Mouse (Mus musculus) forebrain, embryonic 13.5 days (tissue): Measurements from ENCODE around the gene Kmt5a. TPM values are rescaled to one million over a fixed set of nuclear protein-coding genes. Genes with fewer than 3 reads are reported as not detected.
A peak's percentile ranks its signal among the peaks of the same experiment; 100 is the strongest.
"Not testable (repeated sequence)": the region's sequence is repeated elsewhere in the genome, so short reads cannot be mapped to it uniquely, and the experiment has no call there.

Experiments
- ATAC-seq: fragments of 200-750 bp; cut with Nextera tagmentation; 2 replicates; pipeline ENCODE4 v1.8.0; 2017
- H3K27ac ChIP-seq: fragments of 300-500 bp; sonication (generic); 2 replicates; pipeline ENCODE4 v1.5.1; 2015; ENCODE audit warnings: inconsistent platforms, mild to moderate bottlenecking, moderate library complexity
- H3K27me3 ChIP-seq: fragments of 300-500 bp; sonication (generic); 2 replicates; pipeline ENCODE4 v1.6.1; 2015; ENCODE audit warnings: mild to moderate bottlenecking, inconsistent platforms
- H3K36me3 ChIP-seq: fragments of 300-500 bp; sonication (generic); 2 replicates; pipeline ENCODE4 v1.6.1; 2015; ENCODE audit warnings: mild to moderate bottlenecking, inconsistent platforms; ENCODE audit not compliant: poor library complexity, severe bottlenecking
- H3K4me1 ChIP-seq: fragments of 300-500 bp; sonication (generic); 2 replicates; pipeline ENCODE4 v1.6.1; 2015; ENCODE audit warnings: inconsistent platforms
- H3K4me2 ChIP-seq: fragments of 300-500 bp; sonication (generic); 2 replicates; pipeline ENCODE4 v1.6.1; 2015; ENCODE audit warnings: inconsistent platforms, mild to moderate bottlenecking, moderate library complexity
- H3K4me3 ChIP-seq: fragments of 300-500 bp; sonication (generic); 2 replicates; pipeline ENCODE4 v1.5.1; 2015; ENCODE audit warnings: mild to moderate bottlenecking, inconsistent platforms
- H3K9ac ChIP-seq: fragments of 300-500 bp; sonication (generic); 2 replicates; pipeline ENCODE4 v1.6.1; 2015; ENCODE audit warnings: mild to moderate bottlenecking, inconsistent platforms
- H3K9me3 ChIP-seq: fragments of 300-500 bp; sonication (generic); replicated peaks from 2 replicates; pipeline ENCODE4 v1.6.1; 2016; ENCODE audit warnings: inconsistent platforms
- WGBS: fragments of 180-500 bp; shearing (Covaris S2); methylation state at CpG from one replicate; pipeline ENCODE4 v1.1.7; 2015; 5-methylcytosine and 5-hydroxymethylcytosine counted together
- polyA plus RNA-seq: library from polyadenylated mRNA; unstranded; fragments of >200 nt; fragmentation: Nextera tagmentation; extraction: Ambion mirVana; gene quantifications from 2 replicates; pipeline ENCODE4 v1.2.1, GENCODE M21; 2015

Gene Kmt5a
- polyA plus RNA-seq, 1 experiment from 2014 or later, result 30.0 TPM

- no peak overlapping the region for H3K4me3 ChIP-seq
- H3K9me3 ChIP-seq, result no peaks in the 10 kb centered on the region
- H3K36me3 ChIP-seq, result peaks cover 78% of the 10 kb centered on the region
- H3K9ac ChIP-seq, result no peak overlapping the region
- H3K27me3 ChIP-seq, result no peaks in the 10 kb centered on the region
- no peak for ATAC-seq
- H3K27ac ChIP-seq, result no peak overlapping the region
- no peak overlapping the region for H3K4me2 ChIP-seq
- 88% methylated on average over 7 of the region's 7 CpGs for WGBS
- peaks cover 25% of the 10 kb centered on the region for H3K4me1 ChIP-seq
These were observed 10.3 kb downstream of the Kmt5a start for GRCm38 (mm10) chr5:124450051-124450450.

GRCm38 (mm10) chr5:124450641-124451340, 11.1 kb downstream of the Kmt5a start:
- Histone ChIP-seq H3K27ac (no peak overlapping the region), H3K4me3 (no peak overlapping the region), H3K4me2 (no peak overlapping the region), H3K36me3 (peaks cover 85% of the 10 kb centered on the region), H3K27me3 (no peaks in the 10 kb centered on the region), H3K9me3 (no peaks in the 10 kb centered on the region), H3K9ac (no peak overlapping the region), H3K4me1 (peaks cover 25% of the 10 kb centered on the region)
- WGBS, result 90% methylated on average over 16 of the region's 16 CpGs
- no peak for ATAC-seq

DNA sequence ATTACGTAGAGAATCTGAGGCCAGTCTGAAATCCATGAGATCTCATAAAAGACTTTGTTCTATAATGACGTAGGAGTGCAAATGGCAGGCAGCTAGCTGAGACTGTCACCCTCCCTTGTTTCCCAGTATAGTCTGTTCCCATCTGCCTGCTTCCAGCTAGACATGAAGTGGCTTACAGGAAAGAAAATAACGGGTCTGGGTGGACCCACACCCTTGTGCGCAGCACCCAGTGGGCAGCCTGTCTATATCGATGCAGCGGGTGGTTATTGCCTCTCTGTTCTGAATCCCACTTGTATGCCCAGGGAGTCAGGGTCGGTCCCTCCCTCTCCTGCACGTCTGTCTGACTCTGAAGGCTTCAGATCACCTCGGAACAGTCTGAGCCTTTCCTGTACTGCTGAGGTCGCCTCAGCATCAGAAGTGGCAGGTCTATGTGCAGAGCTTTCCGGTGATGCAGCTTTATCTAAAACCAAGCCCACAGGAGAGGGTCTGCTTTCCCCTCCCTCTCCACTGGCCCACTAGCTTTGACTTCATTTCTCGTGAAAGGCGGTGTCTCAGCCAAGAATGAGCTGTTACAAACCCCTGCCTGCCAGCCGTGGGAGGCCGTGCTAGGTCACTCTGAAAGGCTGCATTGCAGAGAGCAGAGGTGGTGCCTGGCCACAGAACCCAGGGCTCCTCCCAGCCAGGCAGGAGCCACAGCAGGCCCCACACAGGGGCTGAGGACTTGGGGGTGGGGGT, 12.9 kb downstream of the Kmt5a start:
- Histone ChIP-seq H3K27ac (peak overlapping the region; percentile 55; the same call in 1 of the 2 replicates), H3K9me3 (no peaks in the 10 kb centered on the region), H3K4me1 (peaks cover 13% of the 10 kb centered on the region), H3K36me3 (peaks cover 97% of the 10 kb centered on the region), H3K4me2 (no peak overlapping the region), H3K27me3 (no peaks in the 10 kb centered on the region), H3K9ac (no peak overlapping the region), H3K4me3 (no peak overlapping the region)
- no peak for ATAC-seq
- WGBS, result 78% methylated on average over 15 of the region's 15 CpGs

- ATAC-seq, result no peak; the same call in 1 of the 2 replicates
- Histone ChIP-seq H3K27ac (peak overlapping the region; percentile 55), H3K4me3 (no peak overlapping the region)
These were observed 13.8 kb downstream of the Kmt5a start for GRCm38 (mm10) chr5:124453339-124454081.

DNA sequence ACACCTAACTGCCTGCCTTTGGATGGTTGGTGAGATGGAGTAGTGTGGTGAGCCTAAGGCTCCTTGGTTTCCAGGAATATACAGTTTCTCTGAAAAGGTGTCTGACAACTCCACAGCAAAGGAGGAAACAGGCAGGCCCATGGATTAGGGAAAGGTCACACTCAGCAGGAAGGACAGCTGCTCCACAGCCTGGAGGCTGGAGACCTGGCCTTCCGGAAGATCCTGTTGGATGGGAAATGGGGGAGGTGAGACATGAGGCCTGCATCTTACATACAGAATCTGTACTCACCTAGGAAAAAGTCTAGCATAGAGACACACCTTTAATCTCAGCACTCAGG, 14.3 kb downstream of the Kmt5a start:
- WGBS, result 86% methylated on average over 1 of the region's 1 CpGs
- H3K27me3 ChIP-seq, result no peaks in the 10 kb centered on the region
- no peak overlapping the region; the same call in 1 of the 2 replicates for H3K9ac ChIP-seq
- peak overlapping the region; percentile 11; the same call in 1 of the 2 replicates for H3K27ac ChIP-seq
- H3K4me2 ChIP-seq, result no peak overlapping the region
- H3K9me3 ChIP-seq, result no peaks in the 10 kb centered on the region
- peaks cover 98% of the 10 kb centered on the region for H3K36me3 ChIP-seq
- peaks cover 5% of the 10 kb centered on the region; the same call in 1 of the 2 replicates for H3K4me1 ChIP-seq
- ATAC-seq, result no peak
- no peak overlapping the region for H3K4me3 ChIP-seq

More at GRCm38 (mm10) chr5:124453339-124454081, 13.8 kb downstream of the Kmt5a start:
- Histone ChIP-seq H3K4me2 (no peak overlapping the region), H3K4me1 (peaks cover 11% of the 10 kb centered on the region; the same call in 1 of the 2 replicates), H3K27me3 (no peaks in the 10 kb centered on the region), H3K9ac (no peak overlapping the region), H3K9me3 (no peaks in the 10 kb centered on the region), H3K36me3 (peaks cover 98% of the 10 kb centered on the region)
- WGBS, result 86% methylated on average over 13 of the region's 13 CpGs

- H3K36me3 ChIP-seq, result peaks cover 96% of the 10 kb centered on the region
- no peak overlapping the region for H3K9ac ChIP-seq
- H3K4me2 ChIP-seq, result no peak overlapping the region
- no peaks in the 10 kb centered on the region for H3K4me1 ChIP-seq
- ATAC-seq, result no peak
- H3K9me3 ChIP-seq, result no peaks in the 10 kb centered on the region
- H3K4me3 ChIP-seq, result no peak overlapping the region
- H3K27ac ChIP-seq, result no peak overlapping the region
- no peaks in the 10 kb centered on the region for H3K27me3 ChIP-seq
- 95% methylated on average over 6 of the region's 6 CpGs for WGBS
These were observed 17.0 kb downstream of the Kmt5a start for GRCm38 (mm10) chr5:124456762-124457161.

DNA sequence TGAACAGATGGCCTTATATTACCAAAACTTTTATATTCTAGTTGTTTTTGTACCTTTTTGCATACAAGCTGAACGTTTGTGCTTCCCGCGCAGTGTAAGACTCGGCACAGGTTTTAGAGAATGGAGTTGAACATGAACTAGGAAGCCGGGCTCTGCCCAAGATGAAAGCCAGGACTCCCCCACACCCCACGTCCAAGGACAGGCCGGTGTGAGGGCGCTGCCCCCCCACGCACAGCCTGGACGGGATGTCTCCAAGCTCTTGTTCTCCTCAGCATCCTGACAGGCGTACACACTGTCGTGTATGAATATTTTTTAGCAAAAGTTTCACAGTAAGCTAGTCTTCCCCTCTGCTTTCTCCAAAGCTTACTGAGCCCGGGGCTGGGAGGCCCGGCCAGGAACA, 21.2 kb downstream of the Kmt5a start:
- not testable (repeated sequence) for H3K4me1 ChIP-seq, H3K27ac ChIP-seq, H3K9me3 ChIP-seq, H3K4me3 ChIP-seq, H3K27me3 ChIP-seq, H3K9ac ChIP-seq, H3K4me2 ChIP-seq, ATAC-seq
- 92% methylated on average over 14 of the region's 14 CpGs for WGBS
- H3K36me3 ChIP-seq, result peaks cover 78% of the 10 kb centered on the region

GRCm38 (mm10) chr5:124462297-124463025, 22.7 kb downstream of the Kmt5a start:
- Histone ChIP-seq H3K4me3 (no peak overlapping the region), H3K4me1 (no peaks in the 10 kb centered on the region), H3K36me3 (peaks cover 66% of the 10 kb centered on the region), H3K9me3 (no peaks in the 10 kb centered on the region), H3K27ac (no peak overlapping the region), H3K9ac (no peak overlapping the region), H3K4me2 (no peak overlapping the region), H3K27me3 (no peaks in the 10 kb centered on the region)
- ATAC-seq, result no peak
- 88% methylated on average over 8 of the region's 8 CpGs for WGBS

GRCm38 (mm10) chr5:124463462-124463861, 23.7 kb downstream of the Kmt5a start:
- no peaks in the 10 kb centered on the region for H3K4me1 ChIP-seq
- H3K9ac ChIP-seq, result no peak overlapping the region
- no peak overlapping the region for H3K4me3 ChIP-seq
- H3K9me3 ChIP-seq, result no peaks in the 10 kb centered on the region
- no peaks in the 10 kb centered on the region for H3K27me3 ChIP-seq
- 84% methylated on average over 5 of the region's 5 CpGs for WGBS
- peaks cover 59% of the 10 kb centered on the region for H3K36me3 ChIP-seq
- ATAC-seq, result no peak
- no peak overlapping the region for H3K27ac ChIP-seq
- H3K4me2 ChIP-seq, result no peak overlapping the region

GRCm38 (mm10) chr5:124464905-124465304, 25.2 kb downstream of the Kmt5a start:
- H3K9me3 ChIP-seq, result no peaks in the 10 kb centered on the region
- H3K27me3 ChIP-seq, result no peaks in the 10 kb centered on the region
- no peak overlapping the region for H3K9ac ChIP-seq
- ATAC-seq, result no peak
- H3K27ac ChIP-seq, result no peak overlapping the region
- no peak overlapping the region for H3K4me2 ChIP-seq
- H3K36me3 ChIP-seq, result peaks cover 56% of the 10 kb centered on the region
- H3K4me1 ChIP-seq, result no peaks in the 10 kb centered on the region
- H3K4me3 ChIP-seq, result no peak overlapping the region

DNA sequence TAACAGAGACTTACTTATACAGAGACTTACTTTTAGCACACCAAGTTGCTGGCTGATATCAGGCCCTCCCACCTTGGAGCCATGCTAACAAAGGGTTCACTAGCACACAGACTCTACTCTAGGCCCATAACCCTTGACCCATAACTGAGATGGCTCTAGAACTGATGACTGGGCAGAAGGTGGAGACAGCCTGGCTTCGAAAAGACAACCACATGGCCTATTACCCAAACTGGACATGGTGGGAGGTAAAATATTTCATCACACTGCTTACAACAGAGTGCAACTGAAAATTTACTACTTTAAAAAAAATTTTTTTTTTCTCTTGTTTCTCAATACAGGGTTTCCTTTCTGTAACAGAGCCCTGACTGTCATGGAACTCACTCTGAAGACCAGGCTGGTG, 28.0 kb downstream of the Kmt5a start:
- no peaks in the 10 kb centered on the region for H3K27me3 ChIP-seq
- no peak overlapping the region for H3K4me3 ChIP-seq
- ATAC-seq, result no peak
- no peak overlapping the region for H3K4me2 ChIP-seq
- H3K9ac ChIP-seq, result no peak overlapping the region
- no peaks in the 10 kb centered on the region for H3K9me3 ChIP-seq
- peaks cover 31% of the 10 kb centered on the region for H3K36me3 ChIP-seq
- H3K4me1 ChIP-seq, result no peaks in the 10 kb centered on the region
- 86% methylated on average over 1 of the region's 1 CpGs for WGBS
- H3K27ac ChIP-seq, result no peak overlapping the region
